Mouse (Mus musculus) lung, postnatal 25 days (tissue): Measurements from ENCODE around the gene Klhdc7a.
"Not testable (repeated sequence)": the region's sequence is repeated elsewhere in the genome, so short reads cannot be mapped to it uniquely, and the experiment has no call there.

Source experiments
- DNase-seq: peaks from one replicate; pipeline ENCODE4 v3.0.0; 2022; ENCODE audit warnings: low spot score

The Klhdc7a gene

GRCm38 (mm10) chr4:139967922-139968321 is at the start of gene Klhdc7a:
Klhdc7a (minus strand) TSS chr4:139968026.
- peak; percentile 81 for DNase-seq

GRCm38 (mm10) chr4:140015916-140016315 is 48.1 kb upstream of the Klhdc7a start:
- no peak for DNase-seq

GRCm38 (mm10) chr4:140010728-140011470 is 43.1 kb upstream of the Klhdc7a start:
- no peak for DNase-seq

DNA sequence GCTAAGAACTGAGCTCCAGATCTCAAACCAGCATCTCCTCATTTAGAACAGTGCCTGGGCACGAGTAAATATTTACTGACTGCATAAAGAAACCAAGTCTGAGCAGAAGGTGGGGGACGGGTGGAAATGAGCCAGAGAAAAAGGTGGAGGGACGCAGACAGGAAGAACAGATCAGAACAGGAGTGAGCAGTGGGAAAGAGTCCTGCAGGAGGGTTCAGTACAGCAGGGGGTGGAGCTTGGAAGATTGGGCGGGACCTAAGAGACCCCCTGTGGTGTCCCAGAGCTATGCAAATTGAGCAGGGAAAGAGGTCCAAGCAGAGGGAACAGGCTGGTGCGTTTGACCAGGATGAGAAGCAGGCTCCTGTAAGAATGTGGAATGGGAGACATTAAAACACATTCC is 37.1 kb upstream of the Klhdc7a start:
- no peak for DNase-seq

DNA sequence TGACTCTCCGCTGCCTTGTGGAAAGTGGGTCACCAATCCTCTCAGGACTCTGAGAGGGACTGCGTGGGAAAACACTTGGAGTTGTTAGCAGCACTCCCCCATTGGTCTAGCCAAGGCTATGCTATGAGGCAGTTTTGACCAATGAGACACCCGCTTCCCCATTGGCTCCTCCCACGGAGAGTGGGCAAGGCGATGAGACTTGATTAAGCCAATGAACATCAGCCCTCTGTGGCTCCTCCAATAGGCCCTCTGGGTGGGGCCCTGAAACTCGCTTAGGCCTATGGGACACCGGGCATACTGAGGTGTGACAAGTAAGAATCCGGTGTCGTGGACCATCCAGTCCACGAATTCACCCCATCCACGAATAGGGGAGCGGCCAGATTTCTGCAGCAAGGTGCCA is 36.3 kb upstream of the Klhdc7a start:
- DNase-seq: peak; percentile 50

DNA sequence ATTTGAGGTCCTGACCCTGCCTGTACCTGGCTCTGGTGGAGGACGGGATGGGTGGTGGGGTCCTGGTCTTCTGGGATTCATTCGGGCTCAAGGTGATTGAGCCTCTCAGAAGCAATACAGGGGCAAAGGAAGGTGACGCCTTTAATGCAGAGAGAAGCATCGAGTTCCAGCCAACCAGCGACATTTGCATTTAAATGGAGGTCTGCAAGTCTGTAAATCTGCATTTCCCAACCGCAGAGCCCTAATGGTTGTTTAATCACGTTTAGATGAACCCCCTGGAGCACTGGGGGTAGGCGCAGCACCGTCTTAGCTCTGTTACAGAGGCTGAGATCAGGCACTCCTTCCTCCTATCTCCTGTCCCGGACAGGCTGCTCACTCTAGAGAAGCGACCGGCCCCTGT is 34.2 kb upstream of the Klhdc7a start:
- DNase-seq: no peak

DNA sequence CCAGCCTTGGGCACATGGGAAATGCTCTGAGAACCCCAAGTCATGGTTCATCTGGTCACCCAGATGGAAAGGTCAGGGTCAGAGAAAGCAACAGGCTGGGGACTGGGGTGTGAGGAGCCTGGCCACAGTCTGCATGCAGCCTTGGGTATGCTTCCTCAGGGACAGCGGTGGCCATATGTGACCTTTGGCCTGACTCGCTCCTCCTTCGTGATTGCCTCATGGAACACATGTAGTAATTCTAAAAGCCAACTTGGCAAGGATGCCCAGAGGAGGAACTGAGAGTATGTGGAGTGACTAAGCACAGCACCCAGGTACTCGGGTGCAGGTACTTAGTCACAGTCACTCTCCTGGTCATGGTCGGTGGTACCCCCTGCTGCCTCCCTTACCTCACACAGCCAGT is 33.1 kb upstream of the Klhdc7a start:
- no peak for DNase-seq

DNA sequence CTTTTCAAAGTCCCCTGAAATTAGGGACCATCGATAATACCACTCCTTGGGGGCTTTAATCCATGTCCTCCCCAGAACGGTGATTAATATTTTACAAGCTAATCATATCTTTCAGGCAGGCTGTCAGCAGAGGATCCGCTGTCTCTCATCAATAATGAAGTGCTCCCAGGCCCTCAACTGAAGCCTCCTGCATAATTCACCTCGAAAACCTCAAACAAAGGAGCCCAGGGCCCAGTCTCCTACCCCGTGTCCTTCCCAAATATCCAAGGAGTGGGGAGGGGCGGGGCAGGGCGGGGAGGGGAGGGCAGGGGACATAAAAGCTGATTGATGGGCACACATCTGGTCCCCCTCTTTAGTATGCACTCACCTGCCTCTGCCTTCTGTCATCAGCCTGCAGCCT is 31.2 kb upstream of the Klhdc7a start:
- no peak for DNase-seq

DNA sequence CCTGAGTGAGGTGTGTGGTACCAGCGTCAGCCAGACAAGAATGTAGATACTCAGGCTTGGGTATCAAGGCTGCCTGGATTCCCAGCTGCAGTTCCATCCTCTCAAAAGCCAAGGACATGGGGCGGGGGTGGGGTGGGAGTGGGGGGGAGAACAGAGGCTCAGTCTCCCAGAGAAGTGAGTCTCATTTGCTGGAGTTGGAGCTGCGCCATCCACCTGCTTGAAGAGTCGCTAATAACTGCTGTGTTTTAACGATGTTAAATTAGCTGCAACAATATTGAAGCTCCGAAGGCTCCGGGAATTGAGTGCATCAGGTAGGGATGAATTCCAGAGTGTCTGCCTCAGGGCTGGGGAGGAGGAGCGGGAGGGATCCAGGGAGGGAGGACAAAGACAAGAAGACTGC is 27.8 kb upstream of the Klhdc7a start:
- DNase-seq: no peak

DNA sequence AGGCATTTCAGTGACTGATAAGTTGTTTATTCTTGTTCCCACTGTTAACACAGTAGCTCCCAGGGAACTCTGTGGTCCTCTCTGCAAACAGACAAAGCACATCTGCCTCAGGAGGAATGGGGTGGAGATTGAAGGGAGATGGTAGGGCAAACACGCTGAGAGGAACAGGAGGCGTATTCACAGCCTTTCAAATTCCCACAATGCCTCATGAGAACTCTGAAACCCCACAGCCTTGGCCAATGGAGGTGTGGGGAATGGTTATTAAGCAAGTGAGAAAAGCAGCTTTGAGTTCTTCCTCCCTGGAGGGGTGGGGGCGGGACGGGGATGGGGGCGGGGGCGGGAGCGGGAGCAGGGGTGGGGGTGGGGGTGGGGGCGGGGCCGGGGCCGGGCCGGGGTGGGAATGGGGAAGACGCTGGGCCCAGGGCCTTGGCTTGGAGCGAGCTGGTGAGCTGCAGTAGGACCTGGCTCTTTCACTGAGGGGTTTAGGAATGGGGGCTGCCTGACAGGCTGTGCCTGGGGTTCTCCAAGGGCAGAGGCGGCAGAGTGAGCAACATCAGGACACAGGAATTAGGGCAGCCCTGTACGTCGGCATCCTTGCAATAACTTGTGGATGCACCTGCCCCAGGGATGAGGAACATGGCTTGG is 25.4 kb upstream of the Klhdc7a start:
- no peak for DNase-seq

- no peak for DNase-seq
Observed at GRCm38 (mm10) chr4:139986913-139987312, 19.1 kb upstream of the Klhdc7a start.

GRCm38 (mm10) chr4:139978716-139979115 is 10.9 kb upstream of the Klhdc7a start:
- peak; percentile 44 for DNase-seq

DNA sequence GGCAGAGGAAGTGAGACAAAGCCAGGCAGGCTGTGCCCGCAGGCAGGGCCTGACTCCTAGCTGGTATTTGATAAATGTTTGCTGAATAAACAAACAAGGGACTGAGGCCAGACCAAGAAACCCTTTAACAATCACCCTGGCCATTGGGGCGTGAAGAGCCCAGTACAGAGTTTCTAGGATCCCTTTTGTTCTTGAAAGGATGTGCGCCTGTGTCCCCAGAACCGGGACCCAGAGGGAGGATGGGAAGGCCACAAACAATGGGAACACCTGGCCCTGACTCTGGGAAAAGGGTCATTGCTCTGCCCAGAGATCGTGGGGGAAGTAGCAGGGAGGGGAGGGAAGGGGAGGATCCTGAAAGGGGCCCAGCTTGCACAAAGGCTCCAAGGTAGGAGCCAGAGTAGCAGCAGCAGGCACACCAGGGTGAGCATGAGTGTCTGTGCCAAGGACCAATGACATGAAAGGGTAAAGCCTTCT is 9.5 kb upstream of the Klhdc7a start:
- DNase-seq: peak; percentile 18

DNA sequence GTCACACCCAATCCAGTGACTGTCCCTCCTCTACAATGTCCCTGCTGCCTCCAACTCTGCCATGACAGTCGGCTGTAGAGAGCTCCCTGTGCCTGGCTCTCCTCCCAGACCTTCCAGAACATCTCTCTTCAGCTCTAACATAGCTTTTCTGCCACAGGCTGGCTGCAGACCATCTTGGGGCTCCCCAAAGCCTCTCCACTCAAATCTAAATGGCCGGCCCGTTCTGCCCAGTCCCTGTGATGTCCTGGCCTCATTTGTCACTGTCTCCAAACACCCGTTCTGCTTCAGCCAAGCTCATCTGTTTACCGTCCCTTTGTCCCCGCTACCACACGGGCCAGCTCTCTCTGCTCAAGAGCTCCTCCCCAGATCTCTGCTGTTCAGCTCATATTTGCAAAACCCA is 6.7 kb upstream of the Klhdc7a start:
- DNase-seq: no peak

DNA sequence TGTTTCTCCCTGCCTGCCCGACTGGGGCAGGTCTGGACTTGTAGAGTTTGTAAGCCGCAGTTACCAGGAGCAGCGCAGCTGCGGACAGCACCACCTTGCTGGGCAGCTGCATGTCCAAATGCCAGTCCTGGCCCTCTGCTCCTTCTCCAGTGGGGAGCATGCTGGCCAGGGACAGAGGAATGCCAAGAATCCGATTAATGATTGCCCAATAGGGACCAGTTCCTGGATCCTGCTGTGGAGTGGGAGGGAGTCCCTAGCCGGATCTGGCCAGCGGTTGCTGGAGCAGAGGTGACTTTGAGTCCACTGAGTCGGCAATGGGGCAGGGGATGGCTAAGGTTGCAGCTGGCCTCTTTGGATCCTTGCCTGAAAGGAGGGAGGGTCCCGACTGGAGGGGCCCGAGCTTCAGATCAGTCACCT is 343 bp downstream of the Klhdc7a start:
- DNase-seq: peak; percentile 78

- DNase-seq: no peak
Observed at GRCm38 (mm10) chr4:139966981-139967380, 845 bp downstream of the Klhdc7a start.

DNA sequence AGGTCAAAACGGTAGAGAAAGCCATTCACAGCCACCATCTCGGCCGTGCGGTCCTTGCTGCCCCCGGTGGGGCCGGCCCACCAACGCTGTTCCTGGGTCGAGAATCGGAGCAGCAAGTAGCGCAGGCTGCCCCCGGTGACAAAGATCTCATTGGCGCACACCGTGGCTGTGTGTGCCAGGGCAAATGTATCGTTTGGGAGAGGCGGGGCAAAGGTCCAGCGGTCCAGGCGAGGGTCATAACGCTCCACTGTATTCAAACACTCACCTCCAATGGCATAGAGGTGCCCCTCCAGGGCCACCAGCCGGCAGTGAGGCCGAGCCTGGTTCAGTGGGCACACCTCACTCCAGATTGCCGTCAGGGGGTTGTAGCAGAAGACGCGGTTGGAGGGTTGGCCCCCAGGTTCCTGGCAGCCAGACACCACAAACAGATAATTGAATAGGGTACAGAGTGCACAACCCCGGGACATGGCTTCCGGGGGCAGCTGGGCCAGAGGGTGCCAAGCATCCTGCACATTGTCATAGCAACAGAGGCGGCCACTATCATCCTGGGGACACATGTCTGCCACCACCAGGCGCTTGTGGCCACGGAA is 2.1 kb downstream of the Klhdc7a start:
- no peak for DNase-seq

DNA sequence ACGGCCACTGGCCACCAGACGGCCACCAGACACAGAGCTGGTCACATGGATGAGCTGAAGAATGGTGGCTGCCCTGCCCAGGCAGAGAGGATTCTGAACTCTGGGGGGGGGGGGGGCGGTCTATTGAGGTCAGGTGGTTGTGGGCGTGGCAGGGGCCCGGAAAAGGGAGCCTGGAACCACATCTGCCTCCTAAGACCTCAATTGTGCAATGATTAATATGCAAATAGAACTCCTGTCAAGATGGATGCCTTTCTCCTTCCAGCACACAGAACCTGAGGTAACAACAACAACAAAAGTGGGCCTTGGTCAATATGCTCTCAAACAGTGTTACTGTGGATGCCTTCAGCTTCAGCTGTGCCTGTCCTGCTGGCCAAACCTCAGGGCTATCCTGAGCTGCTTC is 3.4 kb downstream of the Klhdc7a start:
- no peak for DNase-seq

- DNase-seq: no peak
Observed at GRCm38 (mm10) chr4:139963911-139964310, 3.9 kb downstream of the Klhdc7a start.

DNA sequence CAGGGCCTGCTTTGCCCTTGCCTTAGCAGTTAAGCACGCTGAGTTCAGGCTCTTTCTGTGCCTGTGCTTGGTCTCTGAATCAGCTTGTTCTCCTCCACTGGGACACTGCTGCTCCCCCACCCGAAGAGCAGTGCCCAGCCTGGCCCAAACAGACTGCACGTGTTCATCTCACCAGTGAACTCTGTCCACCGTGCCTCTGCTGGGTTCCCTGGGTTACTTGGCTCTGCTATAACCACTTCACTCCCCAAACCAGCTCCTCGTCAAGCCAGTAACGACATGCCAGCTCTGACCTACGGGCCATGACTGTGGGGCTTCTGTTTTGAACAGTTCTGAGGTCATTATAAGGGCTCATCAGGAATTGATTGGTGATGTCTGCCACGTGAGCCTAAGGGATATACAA is 4.8 kb downstream of the Klhdc7a start:
- DNase-seq: no peak

DNA sequence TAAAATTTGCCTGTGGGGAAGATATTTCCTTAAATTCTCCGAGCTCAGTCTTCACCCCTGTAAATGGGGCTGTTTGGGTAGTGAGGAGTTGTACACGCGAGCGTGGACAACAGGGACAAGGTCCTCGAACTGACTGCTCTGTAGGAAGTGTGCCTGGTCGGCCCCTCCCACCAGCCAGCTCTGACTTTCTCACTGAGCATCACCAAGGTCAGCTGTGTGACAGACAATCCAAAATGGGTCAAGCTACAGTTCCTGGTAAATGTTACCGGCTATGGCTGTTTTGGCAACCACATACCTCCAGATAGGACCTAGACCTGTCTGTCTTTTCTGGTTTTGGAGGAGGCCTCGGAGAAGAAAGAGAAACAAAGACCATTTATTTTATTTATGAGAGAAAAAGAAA is 6.0 kb downstream of the Klhdc7a start:
- DNase-seq: no peak

DNA sequence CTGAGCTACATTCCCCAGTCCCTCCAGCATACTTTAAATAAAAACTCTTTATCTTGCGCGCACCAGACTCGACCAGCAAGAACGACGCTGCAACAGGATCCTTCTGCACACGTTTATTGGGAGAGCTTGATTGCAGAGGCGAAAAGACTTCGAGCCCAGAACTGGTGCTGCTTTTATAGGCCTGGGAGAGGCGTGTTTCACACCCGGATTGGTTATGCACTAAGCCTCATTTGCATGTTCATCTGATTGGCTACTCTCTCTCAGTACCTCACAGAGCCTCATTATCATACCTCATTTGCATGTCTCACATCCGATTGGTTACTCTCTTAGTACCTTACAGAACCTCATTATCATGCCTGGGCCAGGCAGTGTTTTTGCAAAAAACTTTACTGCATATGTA is 6.5 kb downstream of the Klhdc7a start:
- not testable (repeated sequence) for DNase-seq

GRCm38 (mm10) chr4:139960724-139961315 is 7.0 kb downstream of the Klhdc7a start:
- no peak for DNase-seq
